Mouse (Mus musculus) heart, postnatal 25 days (tissue): ENCODE data around the gene Ube2j2. TPM values are rescaled to one million over a fixed set of nuclear protein-coding genes. Genes with fewer than 3 reads are reported as not detected.

Experiments used
- DNase-seq: peaks from one replicate; pipeline ENCODE4 v3.0.0; 2022; ENCODE audit warnings: low spot score
- intact Hi-C: fragments of 180-260 bp; cut with DNase I; formaldehyde crosslinking; loops from one replicate; pipeline ENCODE4 v1.15.1; 2025
- total RNA-seq, 2 experiments: library from RNA; stranded (reverse); gene quantifications; 2 replicates each; pipeline ENCODE4 v1.2.3; 2021

Gene Ube2j2
- total RNA-seq, 2 experiments from 2014 or later: 50.7 to 60.2 TPM

DNA sequence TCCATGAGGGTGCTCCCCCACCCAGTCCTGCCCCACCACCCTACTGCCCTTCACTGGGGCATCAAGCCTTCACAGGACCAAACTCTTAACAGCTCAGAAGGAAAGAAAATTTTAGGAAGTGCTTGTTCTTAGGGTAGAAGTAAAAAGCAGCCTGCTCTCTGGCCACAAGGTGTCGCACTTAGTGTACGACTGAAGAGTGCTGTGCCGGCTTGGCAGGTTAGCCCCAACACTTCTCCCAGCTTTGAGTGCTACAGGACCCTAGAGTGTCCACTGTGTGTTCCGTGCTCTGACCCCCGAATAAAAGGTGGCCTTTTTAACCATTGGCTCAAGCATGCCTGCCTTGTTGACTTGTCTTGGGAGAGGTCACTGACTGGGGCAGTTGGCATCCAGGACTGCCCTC lies 15.6 kb downstream of the Ube2j2 start:
- peak; percentile 28 for DNase-seq
- intact Hi-C loops: loop anchor here (2.0 kb wide), 1 partner anchor 142 kb away; no protein-coding TSS in a partner anchor

DNA sequence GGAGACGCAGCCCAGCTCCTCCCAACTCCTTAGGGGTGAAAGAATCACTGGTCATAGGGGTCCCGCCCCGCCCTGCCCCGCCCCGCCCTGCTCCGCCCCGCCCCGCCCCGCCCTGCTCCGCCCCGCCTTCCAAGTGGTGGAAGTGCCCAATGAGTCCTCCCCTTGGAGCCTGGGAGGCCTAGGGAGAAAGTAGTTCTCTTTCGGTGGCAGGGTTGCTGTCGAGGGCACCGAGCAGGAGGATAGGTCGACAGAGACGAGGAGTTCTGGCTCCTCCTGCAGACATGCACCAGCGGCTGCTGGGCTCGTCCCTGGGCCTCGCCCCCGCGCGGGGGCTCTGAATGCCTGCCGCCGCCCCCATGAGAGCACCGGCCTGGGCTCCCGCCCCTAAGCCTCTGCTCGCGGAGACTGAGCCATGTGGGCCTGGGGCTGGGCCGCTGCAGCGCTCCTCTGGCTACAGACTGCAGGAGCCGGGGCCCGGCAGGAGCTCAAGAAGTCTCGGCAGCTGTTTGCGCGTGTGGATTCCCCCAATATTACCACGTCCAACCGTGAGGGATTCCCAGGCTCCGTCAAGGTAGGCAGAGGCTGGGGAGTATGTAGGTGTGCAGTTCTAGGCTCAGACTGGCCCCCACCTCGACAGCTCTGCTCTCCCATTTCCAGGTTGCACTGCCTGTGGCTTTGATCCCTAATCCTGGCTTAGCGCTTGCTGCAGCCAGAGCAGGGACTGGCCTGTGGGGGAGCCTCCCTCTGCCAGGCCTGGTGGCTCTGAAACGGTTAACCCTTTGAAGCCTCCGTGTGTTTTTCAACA lies 18.7 kb downstream of the Ube2j2 start, which contains the start of gene C1qtnf12:
Gene C1qtnf12 (plus strand): TSS at position 152 of the 805 bp plus-strand sequence.
- intact Hi-C loops: loop anchor here (5.0 kb wide), 1 partner anchor 65 kb away; the partner anchor contains the start of gene Tnfrsf18
- DNase-seq: no peak

DNA sequence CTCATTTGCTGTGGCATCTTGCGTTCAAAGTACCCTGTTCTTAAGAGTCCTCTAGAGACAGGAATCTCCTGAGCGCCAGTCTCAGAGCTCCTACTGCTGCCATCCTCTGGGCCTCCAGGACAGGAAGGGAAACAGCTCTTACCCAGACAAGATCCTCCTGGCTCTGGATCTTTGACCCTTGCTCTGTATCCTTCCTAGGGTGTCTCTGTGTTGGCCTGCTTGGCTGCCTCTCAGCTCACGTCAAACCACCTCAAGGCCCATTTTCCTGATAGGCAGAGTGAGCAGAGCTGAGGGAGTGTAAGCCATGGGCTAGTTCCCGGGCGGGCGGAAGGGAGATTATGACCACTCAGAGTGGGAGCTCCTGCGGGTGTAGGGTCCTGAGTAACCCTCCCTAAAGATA lies 19.5 kb downstream of the Ube2j2 start:
- DNase-seq: no peak
- intact Hi-C loops: loop anchor here (5.0 kb wide), 1 partner anchor 64 kb away; the partner anchor contains the start of gene Tnfrsf18

DNA sequence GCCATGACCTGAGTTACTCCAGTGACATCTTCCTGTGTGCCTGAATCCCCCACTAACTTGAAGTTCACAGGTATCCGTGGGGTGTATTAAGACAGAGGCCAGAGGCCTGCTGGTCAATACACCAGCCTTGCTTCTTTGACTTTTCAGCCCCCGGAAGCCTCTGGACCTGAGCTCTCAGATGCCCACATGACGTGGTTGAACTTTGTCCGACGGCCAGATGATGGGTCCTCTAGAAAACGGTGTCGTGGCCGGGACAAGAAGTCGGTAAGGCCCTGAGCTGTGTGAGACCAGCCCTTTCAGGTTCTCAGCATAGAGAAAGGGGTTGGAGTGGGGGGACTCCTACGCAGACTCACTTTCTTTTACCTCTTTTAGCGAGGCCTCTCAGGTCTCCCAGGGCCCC lies 20.8 kb downstream of the Ube2j2 start:
- intact Hi-C loops: loop anchor here (5.0 kb wide), 1 partner anchor 63 kb away; the partner anchor contains the start of gene Tnfrsf18
- DNase-seq: no peak

DNA sequence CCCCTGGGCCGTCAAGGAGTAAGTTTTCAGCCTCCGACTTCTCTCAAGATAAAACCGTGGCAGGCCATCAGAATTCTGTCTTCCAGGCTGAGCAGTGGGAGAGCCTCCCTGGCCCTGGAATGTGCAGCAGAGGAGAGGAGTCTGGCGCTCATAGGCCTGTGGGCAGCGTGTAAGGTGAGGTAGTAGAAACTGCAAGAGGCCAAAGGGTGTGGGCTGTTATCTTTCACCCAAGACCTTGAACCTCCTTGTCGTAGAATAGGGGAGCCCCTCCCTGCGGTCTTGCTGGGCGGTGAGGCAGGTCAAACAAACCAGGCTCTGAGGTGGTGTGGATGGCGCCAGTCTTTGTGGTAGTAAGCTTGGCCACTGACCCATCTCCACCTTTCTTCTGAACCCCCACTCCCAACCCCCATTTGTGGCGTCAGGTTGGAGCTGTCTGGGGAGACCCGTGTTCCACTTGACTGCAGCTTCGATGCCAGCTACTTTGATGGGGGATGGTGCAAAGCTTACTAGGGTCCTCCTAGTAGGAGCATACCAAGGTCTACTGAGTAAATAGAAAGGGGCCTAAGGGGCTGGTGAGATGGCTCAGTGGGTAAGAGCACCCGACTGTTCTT lies 25.5 kb downstream of the Ube2j2 start:
- intact Hi-C loops: no loop called here
- DNase-seq: no peak

DNA sequence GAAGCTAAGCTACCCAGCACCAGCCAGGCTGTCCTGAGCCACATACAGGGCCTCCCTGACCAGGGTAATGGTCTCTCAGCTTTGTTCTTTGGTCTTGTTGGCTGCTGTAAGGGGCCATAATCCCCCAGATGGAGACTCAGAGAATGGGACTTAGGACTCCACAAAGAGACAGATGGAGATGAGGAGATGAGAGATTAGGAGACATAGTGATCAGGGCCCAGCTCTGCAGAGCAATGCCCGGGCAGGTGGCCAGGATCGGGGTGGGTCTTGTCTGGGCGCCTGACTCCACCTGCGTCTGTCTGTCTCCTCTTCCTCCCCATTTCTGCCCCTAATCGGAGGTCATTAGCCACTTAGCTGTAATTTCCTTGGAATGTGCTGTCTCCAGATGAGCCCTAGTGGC lies 26.7 kb downstream of the Ube2j2 start:
- intact Hi-C loops: no loop called here
- DNase-seq: no peak

DNA sequence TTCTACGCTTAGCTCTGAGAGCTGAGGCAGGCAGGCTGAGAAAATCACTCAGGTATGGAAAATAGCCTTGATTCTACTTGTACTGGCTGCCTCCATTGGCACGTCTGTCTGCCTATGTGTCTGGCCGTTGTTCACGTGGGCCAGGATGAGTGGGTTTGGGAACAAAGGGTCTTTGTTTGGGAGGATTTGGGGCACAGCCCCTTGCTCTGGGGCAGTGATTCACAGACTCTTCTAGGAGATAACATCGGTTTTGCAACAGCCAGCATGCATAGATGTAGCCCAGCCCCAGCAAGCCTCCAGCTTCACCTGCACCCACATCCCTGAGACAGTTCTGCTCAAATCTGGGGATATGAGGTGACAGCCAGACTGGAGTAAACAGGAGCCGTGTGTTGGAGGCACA lies 29.0 kb downstream of the Ube2j2 start:
- no peak for DNase-seq
- intact Hi-C loops: no loop called here

DNA sequence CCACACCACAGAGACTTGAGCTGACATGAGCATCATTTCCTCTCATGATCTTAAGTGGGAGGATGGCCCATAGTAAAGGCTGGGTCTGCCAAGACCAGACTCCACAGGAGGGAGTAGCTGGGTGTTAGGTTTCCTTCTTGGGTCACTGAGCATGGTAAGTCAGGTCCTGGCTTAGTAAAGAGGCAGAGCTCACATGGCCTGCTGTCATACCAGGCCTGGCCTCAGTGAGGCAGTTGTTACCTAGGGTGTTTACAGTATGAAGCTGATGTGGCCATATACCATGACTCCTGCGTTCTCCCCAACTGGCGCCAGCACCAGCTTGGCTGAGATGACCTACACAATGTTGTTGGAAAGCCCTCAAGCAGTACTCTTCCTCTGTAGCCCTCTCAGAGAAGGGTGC lies 29.6 kb downstream of the Ube2j2 start:
- intact Hi-C loops: no loop called here
- no peak for DNase-seq

DNA sequence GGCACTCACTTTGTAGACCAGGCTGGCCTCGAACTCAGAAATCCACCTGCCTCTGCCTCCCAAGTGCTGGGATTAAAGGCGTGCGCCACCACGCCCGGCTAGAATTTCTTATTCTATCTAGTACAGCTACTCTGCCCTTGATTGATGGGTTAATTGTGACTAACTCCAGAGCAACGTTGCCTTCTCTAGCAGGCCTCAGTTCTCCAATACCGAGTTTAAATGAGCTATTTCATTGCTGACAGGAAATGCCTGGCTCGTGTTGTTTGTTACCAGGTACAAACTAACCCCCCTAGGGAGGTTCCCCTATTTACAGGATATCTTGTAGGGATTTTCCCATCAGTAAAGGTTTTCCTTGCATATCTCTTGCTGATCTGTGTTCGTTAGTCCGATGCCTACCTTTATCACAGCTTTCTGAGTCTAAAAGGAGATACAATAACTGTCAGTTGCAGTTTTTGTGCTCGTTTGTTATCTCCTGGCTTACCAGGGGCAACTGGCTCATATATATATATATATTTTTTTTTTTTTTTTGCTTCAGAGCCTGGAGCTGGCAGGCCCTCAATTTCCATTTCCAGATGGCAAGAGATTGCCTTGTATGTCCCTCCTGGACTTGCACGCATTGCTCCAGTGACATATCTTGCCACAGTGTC lies 37.9 kb downstream of the Ube2j2 start:
- DNase-seq: no peak
- intact Hi-C loops: no loop called here

DNA sequence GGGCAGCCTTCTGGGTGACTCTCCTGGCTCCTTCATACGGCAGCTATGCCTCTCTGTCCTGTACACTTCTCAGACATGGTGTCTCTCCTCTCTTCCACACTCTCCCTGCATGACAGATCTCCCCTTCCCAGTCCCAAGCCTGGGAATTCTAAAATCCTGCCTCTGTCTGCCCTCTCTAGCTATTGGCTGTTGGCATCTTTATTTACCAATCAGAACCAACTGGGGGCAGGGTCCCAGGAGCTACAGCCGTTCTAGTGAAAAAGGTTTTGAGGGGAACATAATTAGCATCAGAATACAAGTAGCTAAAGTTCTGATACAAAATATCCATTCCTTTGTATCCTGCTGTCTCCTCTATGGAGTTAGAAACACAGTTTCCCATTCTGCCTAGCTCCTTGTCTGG lies 40.2 kb downstream of the Ube2j2 start:
- intact Hi-C loops: no loop called here
- DNase-seq: no peak

DNA sequence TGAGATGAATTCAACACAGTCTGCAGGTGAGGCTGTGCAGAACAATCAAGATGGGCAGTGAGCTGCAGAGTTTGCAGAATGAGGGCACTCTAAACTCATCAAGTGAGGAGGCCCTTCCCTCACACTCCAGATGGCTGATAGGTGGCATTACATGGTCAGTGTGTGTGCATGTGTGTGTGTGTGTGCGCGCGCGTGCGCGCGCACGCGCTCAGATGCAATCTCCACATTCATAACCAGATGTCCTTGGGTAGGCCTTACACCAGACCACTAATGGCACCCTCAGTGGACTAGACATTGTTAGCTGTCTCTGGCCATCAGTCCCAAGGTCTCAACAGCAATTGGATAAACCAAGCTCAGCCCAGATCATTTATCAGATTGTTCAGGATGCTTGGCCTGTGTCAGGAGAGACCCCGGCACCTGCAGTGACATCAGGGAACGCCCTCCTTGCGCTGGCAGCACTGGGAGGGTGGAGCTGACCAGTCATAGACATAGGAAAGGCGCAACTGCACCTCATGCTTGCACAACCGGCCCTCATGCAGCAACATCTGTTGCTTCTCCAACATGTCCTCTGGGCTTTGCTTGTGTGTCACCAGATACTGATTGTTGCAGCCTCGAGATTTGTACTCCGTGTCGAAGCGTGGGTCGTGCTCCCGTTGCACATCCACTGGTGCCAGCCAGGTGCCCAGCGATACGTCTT lies 47.7 kb downstream of the Ube2j2 start:
- intact Hi-C loops: no loop called here
- DNase-seq: no peak

DNA sequence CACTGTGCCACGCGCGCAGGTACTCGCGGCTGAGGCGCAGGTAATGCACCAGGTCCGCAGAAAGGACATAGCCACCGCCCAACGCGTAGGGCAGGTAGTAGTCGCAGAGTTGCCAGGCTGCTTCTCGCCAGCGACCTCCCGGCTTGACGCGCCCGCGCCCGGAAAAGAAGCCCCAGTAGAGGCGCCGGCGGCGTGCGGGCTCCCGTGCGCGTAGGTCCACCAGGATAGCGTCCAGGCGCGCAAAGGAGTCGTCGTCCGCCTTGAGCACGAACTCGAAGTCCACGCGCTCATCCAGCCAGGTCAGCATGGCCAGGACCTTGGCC lies 48.2 kb downstream of the Ube2j2 start:
- no peak for DNase-seq
- intact Hi-C loops: no loop called here

DNA sequence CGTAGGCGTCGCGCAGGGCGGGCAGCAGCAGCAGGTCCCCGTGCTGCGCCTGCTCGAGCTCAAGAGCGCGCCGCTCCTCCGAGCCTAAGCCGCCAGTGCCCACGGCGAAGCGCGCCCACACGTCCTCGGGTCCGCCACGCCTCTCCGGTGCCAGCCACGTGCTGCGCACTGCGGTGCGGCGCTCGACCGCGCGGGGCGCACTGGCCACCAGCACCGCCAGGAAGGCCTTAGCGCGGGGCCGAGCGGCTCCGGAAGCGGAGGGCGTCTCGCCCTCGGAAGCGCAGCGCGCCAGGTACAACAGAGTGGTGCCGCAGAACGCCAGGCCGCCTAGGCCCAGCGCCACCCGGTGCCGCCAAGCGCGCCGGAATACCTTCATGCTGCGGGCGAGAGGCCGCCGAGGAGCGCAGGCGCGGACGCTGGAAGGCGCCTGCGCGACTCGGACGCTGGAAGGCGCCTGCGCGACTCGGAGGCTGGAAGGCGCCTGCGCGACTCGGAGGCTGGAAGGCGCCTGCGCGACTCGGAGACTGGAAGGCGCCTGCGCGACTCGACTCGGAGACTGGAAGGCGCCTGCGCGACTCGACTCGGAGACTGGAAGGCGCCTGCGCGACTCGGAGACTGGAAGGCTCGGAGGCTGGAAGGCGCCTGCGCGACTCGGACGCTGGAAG lies 48.7 kb downstream of the Ube2j2 start, which contains the start of the genes B3galt6 and Sdf4:
Gene B3galt6 (minus strand): TSS at position 409 of the 665 bp plus-strand sequence.
Gene Sdf4 (plus strand): TSS at position 632 of the 665 bp plus-strand sequence.
- intact Hi-C loops: no loop called here
- no peak for DNase-seq

DNA sequence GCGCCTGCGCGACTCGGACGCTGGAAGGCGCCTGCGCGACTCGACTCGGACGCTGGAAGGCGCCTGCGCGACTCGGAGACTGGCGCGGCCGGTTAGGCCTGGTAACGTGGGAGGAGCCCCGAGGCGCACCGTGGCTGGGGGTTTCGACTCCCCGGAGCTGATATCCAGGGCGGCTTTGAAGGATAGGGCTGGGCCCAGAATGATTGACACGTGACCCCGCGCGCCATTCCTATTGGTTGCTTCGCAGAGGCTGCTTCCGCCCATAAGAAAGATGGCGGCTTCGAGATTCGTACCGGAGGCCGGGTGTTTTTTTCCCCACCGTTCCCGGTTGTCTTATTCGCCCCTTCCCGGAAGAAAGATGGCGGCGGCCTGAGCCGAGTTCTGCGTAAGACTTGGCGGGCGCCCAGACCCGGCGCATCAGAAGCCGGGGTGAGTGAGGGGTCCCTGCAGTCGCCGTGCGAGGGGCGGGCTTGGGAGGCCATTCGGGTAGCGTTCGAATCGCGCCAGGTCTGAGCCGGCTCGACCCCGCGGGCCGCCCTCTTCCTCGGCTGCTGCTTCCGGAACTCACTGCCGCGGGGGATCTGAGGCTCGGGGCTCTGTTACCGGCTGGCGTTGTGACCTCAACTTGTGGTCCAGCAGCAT lies 49.4 kb downstream of the Ube2j2 start:
- DNase-seq: peak; percentile 93
- intact Hi-C loops: no loop called here

DNA sequence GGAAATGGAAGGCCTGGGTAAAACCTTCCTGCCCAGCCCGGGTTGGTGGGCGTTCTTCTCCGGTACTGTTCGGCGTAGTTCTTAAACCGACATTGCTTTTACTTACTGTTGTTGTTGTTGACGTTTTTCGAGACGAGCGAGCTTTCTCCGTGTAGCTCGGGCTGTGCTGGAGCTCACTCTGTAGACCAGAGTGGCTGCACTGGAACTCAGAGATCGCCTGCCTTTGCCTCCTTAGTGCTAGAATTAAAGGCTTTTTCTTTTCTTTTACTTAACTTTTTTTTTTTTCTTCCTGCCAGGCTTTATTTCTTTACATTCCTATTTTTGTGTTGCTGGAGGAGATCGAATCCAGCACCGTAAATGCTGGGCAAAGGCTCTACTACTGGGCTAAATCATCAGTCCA lies 50.0 kb downstream of the Ube2j2 start:
- DNase-seq: no peak
- intact Hi-C loops: no loop called here

DNA sequence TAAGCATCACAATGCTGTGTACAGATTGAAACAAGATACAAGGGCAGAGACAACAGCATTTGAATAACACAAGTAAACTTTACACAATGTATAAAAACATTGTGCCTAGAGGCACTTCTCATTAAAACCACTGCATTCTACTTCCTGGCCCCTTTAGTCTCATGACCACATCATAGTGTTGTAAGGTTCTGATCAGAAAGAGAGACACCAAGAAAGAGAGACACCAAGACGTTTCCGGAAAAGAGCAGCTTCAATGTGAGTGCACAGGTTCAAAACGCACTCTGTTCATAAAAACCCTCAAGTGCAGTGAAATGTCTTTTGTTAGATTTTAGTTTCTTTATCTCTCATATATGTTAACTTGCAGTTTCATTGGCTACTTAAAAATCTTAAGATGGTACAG lies 60.5 kb downstream of the Ube2j2 start:
- DNase-seq: no peak
- intact Hi-C loops: no loop called here

DNA sequence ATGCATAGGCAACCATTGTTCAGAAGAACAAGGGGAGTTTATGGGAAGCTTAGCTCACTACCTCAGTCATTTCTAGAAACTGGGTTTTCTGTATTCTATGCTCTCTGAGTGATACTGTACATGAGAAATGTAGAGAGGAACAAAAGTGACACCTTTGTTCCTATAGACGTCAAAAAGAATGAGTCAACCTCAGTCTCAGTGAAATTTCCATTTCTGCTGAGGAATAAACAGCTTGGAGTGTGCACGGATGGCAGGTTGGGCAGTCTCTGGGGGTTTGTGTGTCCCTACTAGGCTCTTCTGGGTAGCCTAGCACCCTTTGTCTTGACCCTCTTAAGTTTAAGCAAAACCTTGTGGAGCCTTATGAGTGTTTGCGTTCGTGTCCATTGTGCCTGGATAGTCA lies 64.7 kb downstream of the Ube2j2 start:
- no peak for DNase-seq
- intact Hi-C loops: no loop called here
